Mouse (Mus musculus): ENCODE measurements around the gene 4833439L19Rik.

4833439L19Rik gene

DNA sequence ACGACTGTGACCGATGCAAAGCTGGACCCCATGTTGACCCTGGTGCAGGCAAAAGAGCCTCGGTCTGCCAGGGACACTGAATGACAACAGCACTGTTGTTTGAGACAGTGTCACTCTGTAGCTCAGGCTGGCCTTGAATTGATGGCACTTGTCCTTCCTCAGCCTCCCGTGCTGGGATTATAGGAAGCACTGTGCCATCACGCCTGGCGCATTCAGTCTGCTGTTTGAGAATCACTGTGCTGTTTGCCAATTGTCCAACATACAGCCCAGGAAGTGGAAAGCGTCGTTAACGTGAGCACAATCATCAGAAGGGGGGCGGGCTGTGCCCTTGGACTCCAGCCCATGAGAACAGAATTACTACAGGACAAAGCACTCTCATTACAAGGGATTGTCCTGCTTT lies 16.9 kb upstream of the 4833439L19Rik start:
- DNase-seq (ENCODE audit: low spot score), result no peak

DNA sequence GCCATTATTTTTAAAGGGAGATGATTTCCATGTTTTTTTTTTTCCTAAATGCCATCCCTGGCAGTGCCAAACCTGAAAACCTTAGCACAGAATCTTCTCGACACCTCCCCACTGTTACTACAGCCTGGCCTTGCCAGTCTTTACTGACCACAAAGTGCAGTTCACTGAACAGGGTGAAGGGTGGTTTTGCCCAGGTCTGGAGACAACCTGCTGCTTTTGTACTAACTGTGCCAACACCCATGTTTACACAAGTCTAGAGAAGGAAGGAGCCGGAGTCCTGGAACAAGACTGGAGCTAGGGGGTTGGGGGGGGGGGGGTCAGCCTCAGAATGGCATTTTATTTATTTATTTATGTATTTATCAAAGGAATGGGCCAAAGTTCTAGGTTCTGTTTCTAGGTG lies 16.1 kb upstream of the 4833439L19Rik start:
- DNase-seq (ENCODE audit: low spot score), result no peak

DNA sequence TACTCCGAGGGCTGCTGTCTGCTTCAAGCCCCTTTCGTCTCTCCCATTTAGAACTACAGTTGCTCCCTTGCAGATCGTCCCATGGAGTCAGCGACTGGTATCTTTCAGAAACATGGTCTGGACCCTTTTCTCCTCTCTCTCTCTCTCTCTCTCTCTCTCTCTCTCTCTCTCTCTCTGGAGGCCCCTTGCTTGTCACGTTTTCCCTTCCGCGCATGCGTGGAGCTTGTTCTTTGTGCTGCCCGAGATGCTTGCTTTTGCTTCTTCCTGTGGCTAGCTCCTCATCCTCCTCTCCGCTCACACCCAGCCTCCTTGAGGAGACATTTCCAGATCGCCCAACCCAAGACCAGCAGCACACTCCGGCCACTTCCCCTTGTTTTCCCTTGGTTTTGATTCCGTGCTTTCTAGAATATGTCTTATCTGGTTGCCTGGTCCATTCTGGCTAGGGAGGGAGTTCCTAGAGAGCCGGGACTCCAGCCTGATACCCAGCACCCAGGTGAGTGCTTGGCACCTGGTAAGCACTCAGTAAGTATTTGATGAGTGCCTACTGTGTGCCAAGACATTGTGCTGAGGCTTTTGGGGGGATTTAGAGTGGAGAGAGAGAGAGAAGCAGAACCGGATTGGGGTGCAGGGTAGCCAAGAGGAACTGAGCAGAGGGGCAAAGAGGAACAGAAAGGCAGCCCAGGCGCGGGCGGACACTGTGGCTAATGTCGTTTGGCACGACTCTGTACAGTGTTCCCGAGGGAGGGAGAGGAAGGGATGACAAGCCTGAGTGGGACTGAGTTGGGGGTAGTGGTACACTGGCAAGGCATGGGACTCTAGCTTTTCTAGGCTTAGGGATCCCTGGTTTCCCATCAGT lies 12.6 kb upstream of the 4833439L19Rik start:
- no peak for DNase-seq (ENCODE audit: low spot score)

DNA sequence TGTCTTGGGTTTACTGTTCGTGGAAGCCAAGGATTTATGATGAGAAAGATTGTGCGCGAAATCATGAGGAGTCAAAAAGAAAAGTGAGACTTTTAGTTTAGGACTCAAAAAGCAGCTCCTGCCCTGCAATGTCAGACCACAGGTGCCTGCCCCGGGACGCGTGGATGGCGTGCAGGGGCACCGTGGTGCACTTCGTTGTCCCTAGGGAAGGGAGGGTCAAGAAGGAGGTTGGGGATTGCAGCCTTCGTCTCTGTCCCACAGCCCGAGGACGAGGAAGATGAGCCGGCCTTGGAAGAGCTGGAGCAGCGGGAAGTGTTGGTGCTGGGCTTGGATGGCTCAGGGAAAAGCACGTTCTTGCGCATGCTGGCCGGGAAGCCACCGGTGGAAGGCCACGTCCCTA lies 10.3 kb upstream of the 4833439L19Rik start:
- DNase-seq (ENCODE audit: low spot score), result no peak

DNA sequence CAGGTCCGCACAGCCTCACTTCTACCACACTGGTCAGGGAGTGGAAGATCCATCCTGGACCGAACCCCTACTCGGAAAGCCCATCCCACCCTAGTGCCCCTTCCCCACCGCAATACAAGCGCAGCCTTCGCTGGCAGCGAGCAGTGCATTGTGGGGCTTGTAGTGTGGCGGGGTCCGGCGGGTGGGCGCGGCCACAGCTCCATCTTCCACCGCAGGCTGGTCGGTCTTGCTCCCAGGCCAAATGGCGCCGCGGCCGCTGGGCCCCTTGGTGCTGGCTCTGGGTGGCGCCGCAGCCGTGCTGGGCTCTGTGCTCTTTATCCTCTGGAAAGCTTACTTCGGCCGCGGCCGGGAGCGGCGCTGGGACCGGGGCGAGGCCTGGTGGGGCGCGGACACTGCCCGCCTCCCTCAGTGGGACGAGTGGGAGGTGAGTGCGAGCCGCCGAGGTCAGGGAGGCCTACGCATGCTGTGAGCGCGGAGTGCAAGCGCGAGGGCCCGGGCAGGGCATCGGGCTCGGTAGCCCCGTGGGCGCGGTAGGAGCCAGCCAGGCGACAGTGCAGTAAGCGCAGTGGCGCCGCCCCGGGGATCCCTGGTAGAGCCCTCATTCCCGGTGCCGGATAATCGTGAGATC lies 9.7 kb upstream of the 4833439L19Rik start, which contains the start of gene Arl10:
Gene Arl10, plus strand, starts transcription at position 162 of the 628 bp plus-strand sequence.
- DNase-seq (ENCODE audit: low spot score), result peak; percentile 85

DNA sequence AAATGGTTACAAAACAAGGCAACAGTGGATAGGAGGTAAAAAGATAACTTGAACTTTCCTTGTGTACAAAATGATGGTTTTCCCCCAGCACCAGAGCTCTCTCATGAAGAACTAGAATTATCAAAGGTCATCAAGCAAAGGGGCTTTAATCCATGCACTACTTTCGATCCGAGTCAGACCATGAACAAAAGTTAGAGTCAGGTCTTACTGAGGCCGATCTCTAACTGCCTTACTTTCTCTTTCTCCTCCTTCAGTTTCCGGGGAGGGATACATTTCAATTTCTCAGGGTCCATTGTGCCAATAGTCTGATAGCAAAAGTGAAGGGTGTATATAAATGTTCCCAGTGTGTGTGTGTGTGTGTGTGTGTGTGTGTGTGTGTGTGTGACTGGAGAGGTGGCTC lies 7.4 kb upstream of the 4833439L19Rik start:
- no peak for DNase-seq (ENCODE audit: low spot score)

DNA sequence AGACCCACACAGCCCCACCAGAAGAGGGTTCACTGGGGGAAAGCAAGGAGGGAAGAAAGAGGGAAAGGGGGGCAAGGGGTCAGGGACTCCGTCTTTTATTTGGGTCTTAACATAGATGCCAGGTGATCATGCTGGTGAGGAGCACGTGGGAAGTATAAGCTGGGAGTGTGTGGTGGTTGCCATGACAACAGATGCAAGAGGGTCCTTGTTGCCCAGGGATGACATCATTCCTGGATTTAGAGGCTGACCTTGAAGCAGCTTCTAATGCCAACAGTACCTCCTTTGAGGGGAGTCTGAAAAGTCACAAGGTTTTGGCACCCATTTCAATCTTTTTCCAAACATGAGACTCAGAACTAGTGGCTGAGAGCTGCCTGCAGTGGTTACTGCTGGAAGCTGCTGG lies 6.4 kb upstream of the 4833439L19Rik start:
- DNase-seq (ENCODE audit: low spot score), result no peak

DNA sequence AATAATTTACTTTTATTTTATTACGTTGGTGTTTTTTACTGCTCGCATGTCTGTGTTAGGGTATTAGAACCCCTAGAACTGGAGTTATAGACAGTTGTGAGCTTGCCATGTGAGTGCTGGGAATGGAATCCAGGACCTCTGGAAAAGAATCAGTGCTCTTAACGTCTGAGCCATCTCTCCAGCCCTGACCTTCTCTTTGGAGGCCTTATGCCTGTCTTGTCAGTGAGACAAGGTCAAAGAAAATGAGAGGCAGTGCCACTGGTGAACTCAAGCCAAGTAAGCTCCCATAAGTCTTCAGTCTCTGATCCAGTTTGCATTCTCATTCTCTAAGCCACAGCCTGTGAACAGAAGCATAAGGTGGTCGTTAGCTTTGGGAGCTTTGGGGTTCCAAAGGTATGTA lies 5.5 kb upstream of the 4833439L19Rik start:
- DNase-seq (ENCODE audit: low spot score), result no peak

DNA sequence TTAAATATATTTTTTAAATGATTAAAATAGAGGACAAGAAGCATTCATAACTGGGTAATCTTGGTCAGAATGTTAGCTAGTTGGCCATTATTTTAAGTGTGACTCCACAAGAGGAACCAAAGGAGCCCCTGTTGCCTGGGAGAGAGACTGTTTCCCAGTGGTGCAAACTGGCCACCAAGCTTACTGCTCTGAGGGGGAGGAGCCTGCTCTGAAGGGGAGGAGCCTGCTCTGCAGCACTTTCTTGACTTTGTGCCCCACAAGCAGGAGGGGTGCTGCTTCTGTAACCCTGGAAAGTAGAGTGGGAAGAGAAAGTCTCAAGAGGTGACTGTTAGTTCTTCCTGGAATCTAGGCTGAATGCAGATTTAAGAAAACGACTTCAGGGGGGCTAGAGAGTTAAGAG lies 4.0 kb upstream of the 4833439L19Rik start:
- no peak for DNase-seq (ENCODE audit: low spot score)

DNA sequence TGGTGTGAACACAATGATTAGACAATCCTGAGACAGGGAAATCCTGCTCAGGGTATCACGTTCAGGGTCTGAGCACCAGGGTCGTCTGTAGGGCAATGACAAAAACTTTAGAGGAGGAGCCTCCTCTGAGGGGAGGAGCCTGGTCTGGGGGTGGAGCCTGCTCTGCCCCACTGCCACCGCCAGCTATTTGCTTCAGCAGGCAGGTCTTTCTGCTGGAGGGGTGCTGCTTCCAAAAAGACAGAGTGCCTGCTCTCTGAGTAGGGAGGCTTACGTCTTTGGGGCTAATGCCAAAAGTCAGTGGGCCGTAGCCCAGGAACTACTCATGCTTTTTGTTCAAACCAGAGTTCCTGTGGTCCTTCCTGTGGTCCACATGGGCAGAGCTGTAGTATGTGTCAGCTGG lies 3.1 kb upstream of the 4833439L19Rik start:
- no peak for DNase-seq (ENCODE audit: low spot score)

DNA sequence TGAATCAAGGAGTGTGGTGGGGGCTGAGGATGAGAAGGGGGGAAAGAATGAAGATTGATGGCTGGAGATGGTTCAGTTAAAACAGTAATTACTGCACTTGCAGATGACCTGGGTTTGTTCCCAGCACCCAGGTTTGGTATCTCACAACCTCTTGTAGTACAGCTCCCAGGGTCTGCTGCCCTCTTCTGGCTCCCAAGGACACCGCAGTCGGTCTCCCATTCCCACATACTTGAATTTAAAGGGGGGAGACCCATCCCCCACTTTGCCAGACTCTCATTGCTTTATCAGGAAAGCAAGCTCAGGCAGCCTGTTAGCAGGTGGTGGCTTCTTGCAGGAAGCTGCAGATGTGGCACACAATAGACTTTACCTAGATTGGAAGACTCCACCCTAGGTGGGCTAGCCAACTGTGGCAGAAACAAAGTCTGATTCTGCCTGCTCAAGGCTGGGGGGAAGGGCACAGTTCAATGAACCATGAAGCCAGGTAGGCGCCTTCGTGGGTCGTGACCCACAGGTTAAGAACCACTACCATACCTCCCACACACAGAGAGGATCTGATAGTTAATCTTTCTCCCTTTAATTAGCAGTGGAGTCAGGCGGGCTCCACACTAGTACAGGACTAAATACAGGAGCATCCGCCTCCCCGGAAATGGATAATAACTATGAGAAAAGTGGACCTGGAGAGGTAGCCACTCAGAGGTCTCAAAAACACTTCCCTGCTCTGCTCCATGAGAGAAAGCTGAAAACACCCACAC lies 535 bp upstream of the 4833439L19Rik start:
- peak; percentile 73 for DNase-seq (ENCODE audit: low spot score)

DNA sequence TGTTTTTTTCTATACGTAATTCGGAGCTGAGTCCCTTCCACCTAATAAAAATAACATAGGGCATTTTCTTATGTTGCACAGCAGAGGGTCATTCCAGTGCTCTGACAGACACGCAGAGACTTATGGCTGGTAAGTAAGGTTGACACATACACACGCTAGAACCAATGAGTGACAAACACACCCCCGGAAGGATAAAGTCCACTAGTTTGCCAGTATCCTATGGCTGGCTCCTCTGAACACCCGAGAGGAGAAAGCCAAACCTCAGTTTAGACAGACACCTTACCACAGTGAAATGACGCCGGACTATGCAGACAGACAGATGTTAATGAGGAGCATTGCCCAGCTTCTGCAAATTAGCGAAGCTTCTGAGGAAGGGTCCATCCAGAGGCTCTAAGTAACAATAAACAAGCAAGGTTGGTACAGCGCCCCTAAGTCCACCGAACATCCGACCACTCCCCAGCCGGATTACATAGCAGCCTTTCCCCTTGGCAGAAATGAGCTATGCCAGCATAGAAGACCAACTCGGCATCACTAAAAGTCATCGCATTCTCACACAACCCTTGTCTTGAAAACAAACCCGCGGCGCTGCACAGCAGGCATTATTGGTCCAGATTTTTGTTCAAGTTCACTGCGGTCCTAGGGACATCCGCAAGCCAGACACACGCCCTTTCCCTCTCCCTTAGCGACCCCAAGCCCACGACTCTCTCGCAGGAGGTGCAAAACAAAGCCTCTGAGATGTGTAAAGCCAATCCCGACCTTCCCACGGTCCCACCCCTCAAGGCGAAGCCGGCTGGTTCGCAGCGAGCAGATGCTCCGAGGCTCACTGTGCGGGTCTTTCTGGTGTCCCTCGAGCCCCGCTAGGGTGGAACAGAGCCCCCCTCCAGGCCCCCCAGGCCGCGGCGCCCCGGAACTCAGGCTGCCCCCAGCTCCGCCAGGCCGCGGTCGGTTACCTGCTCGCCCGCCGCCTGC lies 719 bp downstream of the 4833439L19Rik start:
- DNase-seq (ENCODE audit: low spot score), result no peak

DNA sequence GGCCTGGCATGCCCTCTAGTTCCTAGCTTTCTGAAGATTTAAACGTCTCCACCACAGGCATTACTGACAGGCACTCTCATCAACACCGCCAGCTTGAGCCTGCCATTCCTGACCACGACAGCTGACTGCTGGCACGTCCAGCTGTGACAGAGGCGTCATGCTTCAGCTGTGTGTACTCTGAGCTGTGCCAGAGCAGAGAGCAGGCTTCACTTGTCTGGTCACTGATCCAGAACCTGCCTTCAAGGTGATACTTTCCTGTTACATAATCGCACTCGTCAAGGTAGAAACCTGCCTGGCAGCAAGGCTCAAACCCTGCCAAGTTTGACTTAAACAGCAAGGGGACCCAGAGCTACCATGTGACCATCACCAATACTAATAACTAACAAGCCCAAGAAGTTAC lies 2.7 kb downstream of the 4833439L19Rik start:
- DNase-seq (ENCODE audit: low spot score), result no peak

DNA sequence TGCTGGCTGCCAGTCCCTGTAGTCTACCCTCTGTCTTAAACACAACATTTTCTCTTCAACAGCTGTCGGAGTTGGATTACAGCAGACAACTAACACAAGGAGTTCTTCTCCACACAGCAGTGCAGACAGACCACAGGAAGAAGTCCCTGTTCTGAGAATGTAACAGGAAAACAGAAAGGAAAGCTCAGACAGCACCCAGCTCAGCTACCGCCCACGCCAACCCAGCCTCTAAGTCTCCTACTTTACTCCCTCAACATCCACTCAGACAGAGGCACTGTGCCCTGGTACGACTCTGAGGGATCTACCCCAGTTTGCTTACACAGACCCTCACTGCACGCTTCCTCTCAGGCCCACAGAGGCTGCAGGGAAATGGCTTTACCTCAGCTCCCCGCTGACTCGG lies 4.6 kb downstream of the 4833439L19Rik start:
- DNase-seq (ENCODE audit: low spot score), result no peak

DNA sequence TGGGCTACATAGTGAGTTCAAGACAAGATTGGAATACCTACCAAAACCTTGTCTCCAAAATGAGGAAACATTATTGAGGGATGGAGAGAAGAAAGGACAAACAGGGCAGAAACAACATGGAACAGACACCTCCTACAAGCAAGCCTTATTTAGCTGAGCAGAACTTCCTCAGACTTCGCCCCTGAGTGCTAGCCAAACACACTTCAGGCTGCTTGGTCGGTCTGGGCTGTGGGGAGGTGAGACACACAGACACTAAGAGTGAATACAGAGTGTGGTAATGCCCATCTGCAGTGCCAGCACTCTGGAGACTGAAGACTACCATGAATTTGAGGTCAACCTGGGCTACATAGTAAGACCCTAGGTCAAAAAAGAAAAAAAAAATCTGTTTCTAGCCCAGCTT lies 5.6 kb downstream of the 4833439L19Rik start:
- no peak for DNase-seq (ENCODE audit: low spot score)

DNA sequence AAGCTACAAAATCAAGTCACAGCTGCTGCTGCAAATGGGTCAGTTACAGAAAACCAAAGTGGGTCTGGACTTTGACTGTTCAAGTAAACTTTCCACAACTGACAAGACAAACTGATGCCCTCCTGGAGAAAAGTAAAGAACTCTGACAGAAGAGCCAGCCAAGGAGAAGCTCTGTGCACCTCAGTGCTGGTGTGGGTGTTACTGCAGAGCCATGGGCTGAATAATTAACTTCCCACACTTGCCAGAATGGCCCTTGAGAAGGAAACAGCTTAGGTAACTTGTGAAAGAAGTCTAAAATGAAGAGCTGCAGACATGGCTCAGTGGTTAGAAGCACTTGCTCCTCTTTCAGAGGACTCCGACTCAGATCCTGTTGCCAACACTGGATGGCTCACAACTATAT lies 7.6 kb downstream of the 4833439L19Rik start:
- no peak for DNase-seq (ENCODE audit: low spot score)

DNA sequence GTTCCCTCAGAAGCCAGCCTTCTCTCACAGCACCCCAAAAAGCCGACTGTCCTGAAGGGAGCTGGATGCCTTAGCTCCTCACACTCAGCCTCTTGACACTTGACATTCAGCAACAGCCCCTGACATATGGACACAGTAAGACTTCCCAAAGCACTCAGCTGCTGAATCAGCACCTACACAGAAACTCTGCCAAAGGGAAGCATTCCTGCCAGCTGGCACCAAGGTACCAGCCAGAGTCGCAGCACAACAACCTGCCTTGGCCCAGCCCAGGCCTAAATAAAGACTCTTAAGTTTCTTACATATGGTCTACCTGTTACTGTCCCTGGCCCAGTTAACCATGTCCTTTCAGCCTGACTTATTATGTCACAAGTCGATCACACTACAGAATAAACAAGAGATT lies 8.4 kb downstream of the 4833439L19Rik start:
- no peak for DNase-seq (ENCODE audit: low spot score)

DNA sequence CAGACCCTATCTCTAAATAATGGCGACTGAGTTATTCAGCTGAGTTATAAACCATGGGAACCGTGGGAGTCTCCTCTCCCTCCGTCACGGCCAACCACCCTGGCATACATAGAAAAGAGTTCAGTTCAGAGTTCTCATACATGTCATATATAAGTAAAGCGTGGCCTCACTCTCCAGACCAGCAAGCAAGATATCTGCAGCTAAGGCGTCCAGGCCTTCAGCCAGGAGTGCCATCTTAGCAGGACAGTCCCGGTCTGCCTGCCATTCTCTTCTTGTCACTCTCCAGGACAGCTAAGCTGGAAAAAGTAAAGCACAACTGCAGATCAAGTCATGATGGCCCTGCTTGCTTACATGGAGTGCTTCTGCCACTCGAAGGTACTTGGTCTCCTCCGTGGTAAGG lies 9.1 kb downstream of the 4833439L19Rik start:
- no peak for DNase-seq (ENCODE audit: low spot score)

DNA sequence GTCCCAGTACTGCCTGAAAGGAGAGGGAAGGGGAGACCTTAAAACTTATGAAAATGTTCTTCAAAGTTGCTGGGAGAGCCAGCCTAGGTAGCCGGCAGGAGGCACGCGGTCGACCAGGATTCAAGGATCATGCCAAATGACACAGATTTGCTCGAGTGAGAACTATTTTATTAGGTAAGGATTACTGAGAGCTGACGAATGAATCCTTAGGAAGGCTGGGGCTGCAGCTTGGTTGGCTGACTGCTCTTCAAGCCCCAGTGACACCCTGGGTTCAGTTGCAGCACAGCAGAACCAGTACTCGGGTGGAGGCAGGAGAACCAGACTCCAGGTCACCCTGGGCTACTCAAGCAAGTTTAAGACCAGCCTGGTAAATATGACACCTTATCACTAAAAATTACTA lies 17.2 kb downstream of the 4833439L19Rik start:
- no peak for DNase-seq (ENCODE audit: low spot score)

DNA sequence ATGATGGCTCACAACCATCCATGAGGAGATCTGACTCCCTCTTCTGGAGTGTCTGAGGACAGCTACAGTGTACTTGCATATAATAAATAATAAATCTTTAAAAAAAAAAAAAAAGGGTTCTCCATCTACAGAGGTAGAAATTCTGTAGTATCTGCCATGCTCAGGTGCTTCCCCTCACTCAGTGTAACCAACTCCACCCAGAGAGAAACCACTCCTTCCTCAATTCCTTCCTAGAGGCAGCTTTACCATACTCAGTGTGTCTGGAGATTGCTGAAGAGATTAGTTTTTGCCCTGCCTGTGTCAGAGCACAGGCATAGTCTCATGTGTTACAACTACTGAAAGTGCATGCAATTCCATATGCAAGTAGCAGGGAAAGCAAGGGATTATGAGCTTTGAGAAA lies 33.1 kb downstream of the 4833439L19Rik start:
- no peak for DNase-seq (ENCODE audit: low spot score)

DNA sequence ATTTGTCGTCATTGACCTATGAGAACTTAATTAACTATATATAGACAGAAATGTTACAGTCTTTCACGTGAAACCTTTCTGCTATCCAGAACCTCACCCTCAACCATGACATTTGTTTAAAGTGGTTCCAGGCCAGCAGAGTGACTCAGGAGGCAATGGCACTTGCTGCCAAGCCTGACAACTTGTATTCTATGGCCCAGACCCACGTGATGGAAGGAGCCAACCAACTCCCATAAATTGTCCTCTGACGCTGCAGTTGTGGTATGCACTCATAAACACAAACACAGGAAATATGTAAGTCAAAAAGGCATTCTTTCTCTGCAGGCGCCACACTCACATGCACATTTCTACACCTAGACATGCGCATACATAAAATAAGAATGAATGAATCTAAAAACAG lies 38.1 kb downstream of the 4833439L19Rik start:
- DNase-seq (ENCODE audit: low spot score), result no peak

DNA sequence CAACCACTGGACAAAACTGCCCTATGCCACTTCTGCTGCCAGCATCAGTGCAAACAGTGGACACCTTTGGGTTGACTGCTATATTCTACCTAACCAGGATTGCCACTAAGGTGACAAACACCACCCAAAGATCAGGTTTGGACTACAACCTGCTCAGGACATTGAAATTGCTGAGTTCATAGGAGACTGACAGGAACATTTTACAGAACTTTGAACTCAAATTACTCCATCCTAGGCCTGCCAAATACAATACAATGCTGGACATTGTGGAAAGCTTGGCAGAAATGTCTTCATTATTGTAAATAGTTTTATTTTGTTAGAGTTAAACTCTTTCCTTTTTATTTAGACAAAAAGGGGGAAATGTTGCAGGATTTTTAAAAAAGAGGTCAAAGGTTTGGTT lies 44.1 kb downstream of the 4833439L19Rik start:
- DNase-seq (ENCODE audit: low spot score), result no peak

Measured in testis, postnatal 10 days (tissue).